Mouse (Mus musculus) midbrain, postnatal 0 days (tissue): ENCODE measurements at regions not wholly inside any gene's neighbourhood (a gene's known extent, or its start where the extent isn't known, plus 50 kb on each side); places are given as distances from the start of the nearest gene placed in this dataset.

Source experiments
- ATAC-seq: fragments of 200-750 bp; cut with Nextera tagmentation; 2 replicates; pipeline ENCODE4 v1.8.0; 2017; ENCODE audit warnings: moderate number of reproducible peaks, mild to moderate bottlenecking, moderate TSS enrichment, moderate library complexity; ENCODE audit not compliant: low FRiP score
- DNase-seq: peaks from one replicate; pipeline ENCODE4 v3.0.0-alpha.2; 2015; ENCODE audit warnings: low spot score
- H3K27ac ChIP-seq: fragments of 300-500 bp; sonication (generic); 2 replicates; pipeline ENCODE4 v1.5.1; 2014; ENCODE audit warnings: low read depth, mild to moderate bottlenecking, low read length, mixed read lengths
- H3K27me3 ChIP-seq: fragments of 300-500 bp; sonication (generic); 2 replicates; pipeline ENCODE4 v1.6.1; 2014; ENCODE audit warnings: low read length, control low read depth, mixed read lengths; ENCODE audit not compliant: insufficient read depth
- H3K36me3 ChIP-seq: fragments of 300-500 bp; sonication (generic); 2 replicates; pipeline ENCODE4 v1.6.1; 2014; ENCODE audit warnings: low read length, control low read depth, mixed read lengths; ENCODE audit not compliant: insufficient read depth
- H3K4me1 ChIP-seq: fragments of 300-500 bp; sonication (generic); 2 replicates; pipeline ENCODE4 v1.6.1; 2014; ENCODE audit warnings: mild to moderate bottlenecking, control low read depth, antibody characterized with exemption, low read length, mixed read lengths; ENCODE audit not compliant: insufficient read depth
- H3K4me2 ChIP-seq: fragments of 300-500 bp; sonication (generic); 2 replicates; pipeline ENCODE4 v1.6.1; 2014; ENCODE audit warnings: low read depth, mild to moderate bottlenecking, low read length, mixed read lengths; ENCODE audit not compliant: poor library complexity, severe bottlenecking
- H3K4me3 ChIP-seq: fragments of 300-500 bp; sonication (generic); 2 replicates; pipeline ENCODE4 v1.5.1; 2014; ENCODE audit warnings: low read depth, mild to moderate bottlenecking, low read length, moderate library complexity
- H3K9ac ChIP-seq: fragments of 300-500 bp; sonication (generic); replicated peaks from 2 replicates; pipeline ENCODE4 v1.6.1; 2014; ENCODE audit warnings: mild to moderate bottlenecking, low read length, moderate library complexity, mixed read lengths; ENCODE audit not compliant: poor library complexity, severe bottlenecking
- H3K9me3 ChIP-seq: fragments of 300-500 bp; sonication (generic); 2 replicates; pipeline ENCODE4 v1.6.1; 2016; ENCODE audit warnings: low read length, control low read depth
- CTCF ChIP-seq: IDR thresholded peaks from 2 replicates; pipeline ENCODE4 v1.5.1; 2016; ENCODE audit warnings: antibody characterized with exemption, mild to moderate bottlenecking
- WGBS: fragments of 180-500 bp; shearing (Covaris S2); extraction: QIAGEN DNeasy Blood & Tissue Kit; methylation state at CpG from one replicate; pipeline ENCODE4 v1.1.7; 2014; 5-methylcytosine and 5-hydroxymethylcytosine counted together

GRCm38 (mm10) chr4:105290847-105291475 is 133.8 kb downstream of the Plpp3 start:
- no peaks in the 10 kb centered on the region for H3K36me3 ChIP-seq
- no peaks in the 10 kb centered on the region for H3K9me3 ChIP-seq
- no peak overlapping the region for H3K4me2 ChIP-seq
- no peaks in the 10 kb centered on the region for H3K27me3 ChIP-seq
- no peaks in the 10 kb centered on the region for H3K4me1 ChIP-seq
- DNase-seq, result no peak
- ATAC-seq, result no peak
- no peak overlapping the region for H3K27ac ChIP-seq
- H3K9ac ChIP-seq, result no peak overlapping the region
- no peak overlapping the region for H3K4me3 ChIP-seq
- TF ChIP-seq CTCF, result no peak
- 11% methylated on average over 11 of the region's 11 CpGs for WGBS

GRCm38 (mm10) chr4:105291503-105291902 is 134.4 kb downstream of the Plpp3 start:
- TF ChIP-seq CTCF, result no peak
- no peak for DNase-seq
- Histone ChIP-seq H3K36me3 (no peaks in the 10 kb centered on the region), H3K9ac (no peak overlapping the region), H3K4me2 (no peak overlapping the region), H3K9me3 (no peaks in the 10 kb centered on the region), H3K4me1 (no peaks in the 10 kb centered on the region), H3K4me3 (no peak overlapping the region), H3K27ac (no peak overlapping the region), H3K27me3 (no peaks in the 10 kb centered on the region)
- no peak for ATAC-seq
- WGBS, result 11% methylated on average over 1 of the region's 1 CpGs

- no peak overlapping the region for H3K4me2 ChIP-seq
These were observed 142.2 kb downstream of the Plpp3 start for GRCm38 (mm10) chr4:105299358-105299757.

GRCm38 (mm10) chr4:105301547-105301946 is 144.4 kb downstream of the Plpp3 start:
- Histone ChIP-seq H3K4me3 (no peak overlapping the region), H3K4me1 (no peaks in the 10 kb centered on the region), H3K9me3 (peaks cover 6% of the 10 kb centered on the region; the same call in 1 of the 2 replicates), H3K9ac (no peak overlapping the region), H3K27ac (no peak overlapping the region), H3K27me3 (no peaks in the 10 kb centered on the region), H3K4me2 (no peak overlapping the region), H3K36me3 (no peaks in the 10 kb centered on the region)
- no peak for TF ChIP-seq CTCF
- 87% methylated on average over 1 of the region's 1 CpGs for WGBS
- ATAC-seq (no peak), DNase-seq (no peak)

More at GRCm38 (mm10) chr4:105299358-105299757, 142.2 kb downstream of the Plpp3 start:
- no peaks in the 10 kb centered on the region for H3K36me3 ChIP-seq
- H3K4me1 ChIP-seq, result no peaks in the 10 kb centered on the region
- TF ChIP-seq CTCF, result no peak
- peaks cover 6% of the 10 kb centered on the region; the same call in 1 of the 2 replicates for H3K9me3 ChIP-seq
- no peak overlapping the region for H3K27ac ChIP-seq
- no peak for DNase-seq
- no peak for ATAC-seq
- H3K27me3 ChIP-seq, result no peaks in the 10 kb centered on the region
- H3K4me3 ChIP-seq, result no peak overlapping the region
- H3K9ac ChIP-seq, result no peak overlapping the region
- 89% methylated on average over 6 of the region's 6 CpGs for WGBS

- H3K4me2 ChIP-seq, result no peak overlapping the region
These were observed 147.0 kb downstream of the Plpp3 start for GRCm38 (mm10) chr4:105304166-105304565.

GRCm38 (mm10) chr4:105305931-105306330 is 148.8 kb downstream of the Plpp3 start:
- H3K36me3 ChIP-seq, result no peaks in the 10 kb centered on the region
- no peak for ATAC-seq
- no peak overlapping the region for H3K9ac ChIP-seq
- no peak for TF ChIP-seq CTCF
- no peaks in the 10 kb centered on the region for H3K4me1 ChIP-seq
- 83% methylated on average over 6 of the region's 6 CpGs for WGBS
- H3K4me2 ChIP-seq, result no peak overlapping the region
- H3K27ac ChIP-seq, result no peak overlapping the region
- no peak for DNase-seq
- H3K9me3 ChIP-seq, result peaks cover 6% of the 10 kb centered on the region; the same call in 1 of the 2 replicates
- no peak overlapping the region for H3K4me3 ChIP-seq
- no peaks in the 10 kb centered on the region for H3K27me3 ChIP-seq

More at GRCm38 (mm10) chr4:105304166-105304565, 147.0 kb downstream of the Plpp3 start:
- DNase-seq (no peak), ATAC-seq (no peak)
- H3K36me3 ChIP-seq, result no peaks in the 10 kb centered on the region
- 70% methylated on average over 2 of the region's 2 CpGs for WGBS
- no peak overlapping the region for H3K27ac ChIP-seq
- H3K9ac ChIP-seq, result no peak overlapping the region
- H3K9me3 ChIP-seq, result peaks cover 6% of the 10 kb centered on the region; the same call in 1 of the 2 replicates
- TF ChIP-seq CTCF, result no peak
- H3K27me3 ChIP-seq, result no peaks in the 10 kb centered on the region
- H3K4me3 ChIP-seq, result no peak overlapping the region
- no peaks in the 10 kb centered on the region for H3K4me1 ChIP-seq
